Mouse (Mus musculus): ENCODE data around the gene Triobp. TPM values are rescaled to one million over a fixed set of nuclear protein-coding genes. Genes with fewer than 3 reads are reported as not detected.

Gene Triobp
- total and polyA plus RNA-seq, 3 experiments = 22.0 to 30.9 (median 24.4) TPM

GRCm38 (mm10) chr15:79048186-79048585 lies 100.7 kb downstream of the Triobp start:
- TF ChIP-seq POLR2A (IDR thresholded peaks at IDR 0.05; ENCODE audit: insufficient read depth, low read depth, low read length) (no peak), CTCF (IDR thresholded peaks at IDR 0.05) (no peak), EP300 (IDR thresholded peaks at IDR 0.05; ENCODE audit: insufficient read depth, low read depth, low read length) (no peak)
- Histone ChIP-seq H3K79me2 (replicated peaks; ENCODE audit: control insufficient read depth, insufficient read depth, low read length) (no peaks in the 10 kb centered on the region), H3K4me3 (no peak overlapping the region), H3K36me3 (ENCODE audit: control insufficient read depth, insufficient read depth, low read length) (no peaks in the 10 kb centered on the region), H3K27ac (no peak overlapping the region), H3K27me3 (ENCODE audit: control insufficient read depth, insufficient read depth, low read length) (no peaks in the 10 kb centered on the region), H3K4me1 (ENCODE audit: control insufficient read depth, insufficient read depth, low read length) (no peaks in the 10 kb centered on the region), H3K9ac (ENCODE audit: low read depth, low read length) (no peak overlapping the region)
- intact Hi-C loops (cut with DNase I) = no loop called here
- 48% methylated on average over 4 of the region's 4 CpGs for WGBS
- DNase-seq = no peak

DNA sequence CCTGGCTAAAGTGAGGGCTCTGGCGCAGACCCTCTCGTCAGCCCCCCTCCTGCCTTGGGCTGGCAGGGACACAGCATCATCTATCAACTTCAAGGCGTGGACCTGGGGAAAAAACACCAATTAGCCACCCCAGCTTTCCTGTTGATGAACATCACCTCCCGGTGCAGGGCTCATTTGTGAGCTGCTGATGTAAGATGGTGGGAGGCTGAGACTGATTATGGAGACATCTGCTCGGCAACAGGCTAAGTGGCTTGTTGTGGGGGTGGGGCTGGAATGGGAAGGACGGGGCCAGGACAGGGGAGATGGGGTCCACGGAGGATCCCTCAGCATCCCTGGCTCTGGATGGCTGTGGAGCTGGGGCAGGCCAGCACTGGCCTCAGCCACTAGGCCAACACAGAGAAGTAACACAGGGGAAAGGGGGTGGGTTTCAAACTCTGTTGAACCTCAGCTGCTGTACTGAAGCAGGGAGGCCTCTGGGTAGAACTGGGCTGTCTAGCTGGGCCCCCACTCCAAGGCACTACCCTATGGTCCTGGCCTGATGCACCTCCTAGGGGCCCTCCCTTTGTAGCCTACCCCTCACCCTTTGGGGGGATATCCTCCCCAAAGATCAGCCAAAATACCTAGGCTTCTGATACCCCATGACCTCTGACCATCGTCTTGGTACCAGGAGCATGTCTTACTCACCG lies 102.8 kb downstream of the Triobp start:
- H3K27me3 ChIP-seq (ENCODE audit: control insufficient read depth, insufficient read depth, low read length) = no peaks in the 10 kb centered on the region
- 57% methylated on average over 9 of the region's 9 CpGs for WGBS
- no peak for DNase-seq
- H3K27ac ChIP-seq = no peak overlapping the region
- no peak overlapping the region for H3K9ac ChIP-seq (ENCODE audit: low read depth, low read length)
- H3K79me2 ChIP-seq (replicated peaks; ENCODE audit: control insufficient read depth, insufficient read depth, low read length) = no peaks in the 10 kb centered on the region
- TF ChIP-seq CTCF (IDR thresholded peaks at IDR 0.05) = no peak
- no peak for TF ChIP-seq EP300 (IDR thresholded peaks at IDR 0.05; ENCODE audit: insufficient read depth, low read depth, low read length)
- no peak for TF ChIP-seq POLR2A (IDR thresholded peaks at IDR 0.05; ENCODE audit: insufficient read depth, low read depth, low read length)
- no peaks in the 10 kb centered on the region for H3K36me3 ChIP-seq (ENCODE audit: control insufficient read depth, insufficient read depth, low read length)
- no peak overlapping the region for H3K4me3 ChIP-seq
- intact Hi-C loops (cut with DNase I) = no loop called here
- H3K4me1 ChIP-seq (ENCODE audit: control insufficient read depth, insufficient read depth, low read length) = no peaks in the 10 kb centered on the region

- no peak overlapping the region for H3K9ac ChIP-seq (ENCODE audit: low read depth, low read length)
- TF ChIP-seq POLR2A (IDR thresholded peaks at IDR 0.05; ENCODE audit: insufficient read depth, low read depth, low read length) = no peak
- TF ChIP-seq EP300 (IDR thresholded peaks at IDR 0.05; ENCODE audit: insufficient read depth, low read depth, low read length) = no peak
- TF ChIP-seq CTCF (IDR thresholded peaks at IDR 0.05) = no peak
- no peak for DNase-seq
- H3K36me3 ChIP-seq (ENCODE audit: control insufficient read depth, insufficient read depth, low read length) = no peaks in the 10 kb centered on the region
- 74% methylated on average over 2 of the region's 2 CpGs for whole genome bisulfite sequencing
- H3K79me2 ChIP-seq (replicated peaks; ENCODE audit: control insufficient read depth, insufficient read depth, low read length) = no peaks in the 10 kb centered on the region
- H3K27ac ChIP-seq = no peak overlapping the region
- intact Hi-C loops (cut with DNase I) = no loop called here
- H3K27me3 ChIP-seq (ENCODE audit: control insufficient read depth, insufficient read depth, low read length) = no peaks in the 10 kb centered on the region
- H3K4me1 ChIP-seq (ENCODE audit: control insufficient read depth, insufficient read depth, low read length) = no peaks in the 10 kb centered on the region
- no peak overlapping the region for H3K4me3 ChIP-seq
Observed at GRCm38 (mm10) chr15:79050964-79051363, 103.4 kb downstream of the Triobp start.

DNA sequence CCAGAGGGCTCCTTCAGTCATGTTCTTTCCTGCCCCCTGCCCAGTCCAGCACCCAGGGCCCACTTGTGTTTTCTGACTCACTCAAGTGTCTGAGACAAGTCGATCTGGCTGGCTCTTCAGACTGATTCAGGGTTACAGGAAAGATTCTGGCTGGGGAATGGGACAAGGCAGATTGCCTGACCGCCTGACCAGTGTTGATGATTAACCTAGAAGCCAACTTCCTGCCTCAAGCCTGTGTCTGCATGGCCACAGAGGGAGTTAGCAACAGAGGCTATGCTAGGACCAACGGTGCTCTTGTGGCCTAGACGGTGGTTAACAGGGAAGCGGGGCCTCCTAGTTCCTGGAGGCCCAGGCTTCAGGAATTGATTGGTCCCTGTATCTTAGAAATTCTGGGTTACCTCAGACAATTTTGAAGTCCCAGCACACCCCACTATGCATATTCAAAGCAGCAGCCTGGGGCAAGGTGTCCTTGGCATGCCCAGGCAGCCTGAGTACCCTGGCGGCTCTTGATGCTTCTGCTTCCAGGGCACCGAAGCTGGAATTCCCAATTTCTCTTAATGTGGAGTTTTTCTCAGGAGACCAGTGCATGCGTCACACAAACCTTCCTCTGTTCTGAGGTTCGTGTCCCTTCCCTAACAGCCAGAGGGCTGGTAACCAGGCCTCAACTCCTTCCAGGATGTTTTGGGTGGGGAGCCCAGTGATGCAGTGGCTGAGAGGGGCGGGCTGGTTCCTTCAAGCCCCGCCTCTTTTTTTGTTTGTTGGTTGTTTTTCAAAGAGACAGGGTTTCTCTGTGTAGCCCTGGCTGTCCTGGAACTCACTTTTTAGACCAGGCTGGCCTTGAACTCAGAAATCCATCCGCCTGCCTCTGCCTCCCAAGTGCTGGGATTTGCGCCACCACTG lies 104.2 kb downstream of the Triobp start:
- DNase-seq = no peak
- 65% methylated on average over 13 of the region's 13 CpGs for WGBS
- intact Hi-C loops (cut with DNase I) = no loop called here
- Histone ChIP-seq H3K27ac (no peak overlapping the region), H3K4me1 (ENCODE audit: control insufficient read depth, insufficient read depth, low read length) (no peaks in the 10 kb centered on the region), H3K27me3 (ENCODE audit: control insufficient read depth, insufficient read depth, low read length) (no peaks in the 10 kb centered on the region), H3K36me3 (ENCODE audit: control insufficient read depth, insufficient read depth, low read length) (no peaks in the 10 kb centered on the region), H3K79me2 (replicated peaks; ENCODE audit: control insufficient read depth, insufficient read depth, low read length) (no peaks in the 10 kb centered on the region), H3K9ac (ENCODE audit: low read depth, low read length) (no peak overlapping the region), H3K4me3 (no peak overlapping the region)
- TF ChIP-seq POLR2A (IDR thresholded peaks at IDR 0.05; ENCODE audit: insufficient read depth, low read depth, low read length) (no peak), CTCF (IDR thresholded peaks at IDR 0.05) (no peak), EP300 (IDR thresholded peaks at IDR 0.05; ENCODE audit: insufficient read depth, low read depth, low read length) (no peak)

DNA sequence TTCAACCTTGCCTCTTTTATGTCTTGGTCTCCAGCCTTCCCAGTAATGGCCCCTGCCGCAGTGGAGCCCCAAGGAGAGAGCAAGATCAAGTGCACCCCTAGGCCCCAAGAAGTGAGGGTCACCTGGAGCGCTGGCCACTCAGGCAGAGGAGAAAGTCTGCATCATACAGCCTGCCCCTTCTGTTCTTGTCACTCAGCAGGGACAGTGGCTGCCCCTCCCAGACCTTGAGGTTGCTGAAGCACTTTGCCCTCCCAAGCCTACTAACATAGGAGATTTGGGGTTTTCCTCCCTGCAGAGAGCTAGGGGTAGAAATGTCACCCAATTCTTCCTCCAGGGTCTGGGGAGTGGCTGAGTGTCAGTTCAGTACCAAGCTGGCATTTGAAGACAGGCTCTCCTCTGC lies 104.8 kb downstream of the Triobp start:
- Histone ChIP-seq H3K27me3 (ENCODE audit: control insufficient read depth, insufficient read depth, low read length) (no peaks in the 10 kb centered on the region), H3K36me3 (ENCODE audit: control insufficient read depth, insufficient read depth, low read length) (no peaks in the 10 kb centered on the region), H3K4me1 (ENCODE audit: control insufficient read depth, insufficient read depth, low read length) (no peaks in the 10 kb centered on the region), H3K4me3 (no peak overlapping the region), H3K9ac (ENCODE audit: low read depth, low read length) (no peak overlapping the region), H3K79me2 (replicated peaks; ENCODE audit: control insufficient read depth, insufficient read depth, low read length) (no peaks in the 10 kb centered on the region), H3K27ac (no peak overlapping the region)
- TF ChIP-seq CTCF (IDR thresholded peaks at IDR 0.05) (no peak), POLR2A (IDR thresholded peaks at IDR 0.05; ENCODE audit: insufficient read depth, low read depth, low read length) (no peak), EP300 (IDR thresholded peaks at IDR 0.05; ENCODE audit: insufficient read depth, low read depth, low read length) (no peak)
- no peak for DNase-seq
- intact Hi-C loops (cut with DNase I) = no loop called here
- WGBS = 83% methylated on average over 2 of the region's 2 CpGs

Small RNA genes lying within 50 kb of the gene (microRNA-seq; reads per million reads assigned to microRNA genes)
- gene Mir6956 = 1.2 to 1.7 reads per million in 2 experiments

Other genes starting within 250 kb of the Triobp start
- gene Elfn2, start 229.0 kb upstream of the Triobp start, total RNA-seq (2021) = 1 to 10 TPM; 1.3 to 3.4 TPM
- 0.16 and 0.35 TPM in 2 replicates for gene Elfn2, start 229.0 kb upstream of the Triobp start, polyA plus RNA-seq (2012; rRNA removed)
- 10 to 100 TPM; 11.1 to 11.6 TPM for gene Mfng, start 174.2 kb upstream of the Triobp start, total RNA-seq (2021)
- 15.0 and 19.1 TPM in 2 replicates for gene Mfng, start 174.2 kb upstream of the Triobp start, polyA plus RNA-seq (2012; rRNA removed)
- 10 to 100 TPM; 15.0 to 17.0 TPM for gene Card10, start 144.7 kb upstream of the Triobp start, total RNA-seq (2021)
- gene Card10, start 144.7 kb upstream of the Triobp start, polyA plus RNA-seq (2012; rRNA removed) = 22.3 and 28.5 TPM in 2 replicates
- 10 to 100 TPM; 30.8 to 37.1 TPM for gene Cdc42ep1, start 105.1 kb upstream of the Triobp start, total RNA-seq (2021)
- gene Cdc42ep1, start 105.1 kb upstream of the Triobp start, polyA plus RNA-seq (2012; rRNA removed) = 62.3 and 71.8 TPM in 2 replicates
- gene Lgals2, start 92.2 kb upstream of the Triobp start, total RNA-seq (2021) = not detected
- 0.59 and 1.5 TPM in 2 replicates for gene Lgals2, start 92.2 kb upstream of the Triobp start, polyA plus RNA-seq (2012; rRNA removed)
- 10 to 100 TPM; 42.2 to 44.4 TPM for gene Gga1, start 70.5 kb upstream of the Triobp start, total RNA-seq (2021)
- gene Gga1, start 70.5 kb upstream of the Triobp start, polyA plus RNA-seq (2012; rRNA removed) = 44.7 and 52.7 TPM in 2 replicates
- gene Gm49510, start 48.1 kb upstream of the Triobp start, total RNA-seq (2021) = not detected
- gene Gm49510, start 48.1 kb upstream of the Triobp start, polyA plus RNA-seq (2012; rRNA removed) = 0.04 TPM in 1 of 2 replicates, not detected in the other
- 1 to 10 TPM; 2.6 to 3.3 TPM for gene Sh3bp1, start 48.0 kb upstream of the Triobp start, total RNA-seq (2021)
- gene Sh3bp1, start 48.0 kb upstream of the Triobp start, polyA plus RNA-seq (2012; rRNA removed) = 12.6 and 19.2 TPM in 2 replicates
- gene Pdxp, start 33.8 kb upstream of the Triobp start, total RNA-seq (2021) = under 1 TPM; 0.81 to 0.86 TPM
- 2.0 and 2.9 TPM in 2 replicates for gene Pdxp, start 33.8 kb upstream of the Triobp start, polyA plus RNA-seq (2012; rRNA removed)
- gene Lgals1, start 21.0 kb upstream of the Triobp start, total RNA-seq (2021) = 100 to 1,000 TPM; 174 to 176 TPM
- 425 and 497 TPM in 2 replicates for gene Lgals1, start 21.0 kb upstream of the Triobp start, polyA plus RNA-seq (2012; rRNA removed)
- gene Nol12, start 12.8 kb upstream of the Triobp start, total RNA-seq (2021) = 10 to 100 TPM; 13.8 to 17.4 TPM
- 9.9 and 13.1 TPM in 2 replicates for gene Nol12, start 12.8 kb upstream of the Triobp start, polyA plus RNA-seq (2012; rRNA removed)
- gene H1f0, start 80.7 kb downstream of the Triobp start, total RNA-seq (2021) = 10 to 100 TPM; 73.3 to 82.4 TPM
- 54.2 and 66.4 TPM in 2 replicates for gene H1f0, start 80.7 kb downstream of the Triobp start, polyA plus RNA-seq (2012; rRNA removed)
- not detected for gene Galr3, start 94.2 kb downstream of the Triobp start, total RNA-seq (2021)
- gene Galr3, start 94.2 kb downstream of the Triobp start, polyA plus RNA-seq (2012; rRNA removed) = not detected in 2 replicates
- gene Ankrd54, start 115.2 kb downstream of the Triobp start, total RNA-seq (2021) = 1 to 10 TPM; 5.5 to 8.5 TPM
- gene Ankrd54, start 115.2 kb downstream of the Triobp start, polyA plus RNA-seq (2012; rRNA removed) = 12.2 and 14.2 TPM in 2 replicates
- gene Eif3l, start 127.5 kb downstream of the Triobp start, total RNA-seq (2021) = 10 to 100 TPM; 63.9 to 69.2 TPM
- 90.3 and 116 TPM in 2 replicates for gene Eif3l, start 127.5 kb downstream of the Triobp start, polyA plus RNA-seq (2012; rRNA removed)
- gene Micall1, start 161.2 kb downstream of the Triobp start, total RNA-seq (2021) = 10 to 100 TPM; 43.0 to 45.7 TPM
- gene Micall1, start 161.2 kb downstream of the Triobp start, polyA plus RNA-seq (2012; rRNA removed) = 39.3 and 58.7 TPM in 2 replicates
- gene Polr2f, start 193.3 kb downstream of the Triobp start, total RNA-seq (2021) = 100 to 1,000 TPM; 126 to 145 TPM
- 48.6 and 50.9 TPM in 2 replicates for gene Polr2f, start 193.3 kb downstream of the Triobp start, polyA plus RNA-seq (2012; rRNA removed)
- 1 to 10 TPM; 1.8 to 2.6 TPM for gene 1700088E04Rik, start 193.5 kb downstream of the Triobp start, total RNA-seq (2021)
- gene 1700088E04Rik, start 193.5 kb downstream of the Triobp start, polyA plus RNA-seq (2012; rRNA removed) = 2.8 and 3.8 TPM in 2 replicates
- gene Sox10, start 217.5 kb downstream of the Triobp start, total RNA-seq (2021) = 1 to 10 TPM; 1.1 to 1.3 TPM
- 4.5 and 4.9 TPM in 2 replicates for gene Sox10, start 217.5 kb downstream of the Triobp start, polyA plus RNA-seq (2012; rRNA removed)